Mouse (Mus musculus): ENCODE data around the gene Cyp4a14. TPM values are rescaled to one million over a fixed set of nuclear protein-coding genes. Genes with fewer than 3 reads are reported as not detected.
"Not testable (repeated sequence)": the region's sequence is repeated elsewhere in the genome, so short reads cannot be mapped to it uniquely, and the experiment has no call there.

Cyp4a14 gene
- polyA plus RNA-seq (2015; fragmentation: Nextera tagmentation; extraction: Ambion mirVana), result not detected in 2 replicates

DNA sequence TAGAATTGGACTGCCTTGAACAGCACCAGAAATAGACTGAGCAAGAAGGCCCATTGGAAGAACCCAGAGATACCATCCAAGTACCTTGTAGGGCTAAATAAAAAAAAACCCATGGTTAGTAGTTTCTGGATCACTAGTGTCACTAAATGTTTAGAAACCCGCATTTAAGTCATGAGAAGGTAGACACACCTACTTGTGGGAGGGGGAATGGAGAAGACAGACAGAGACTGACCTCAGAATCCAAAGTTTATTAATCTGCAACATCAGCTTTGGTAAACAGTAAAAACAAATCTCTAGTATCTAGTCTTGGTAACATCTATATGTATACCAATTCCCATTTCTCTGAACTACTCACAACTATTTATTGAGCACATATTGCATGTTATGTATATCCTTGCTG, at the start of gene Cyp4a14:
TSS of gene Cyp4a14 (minus strand) at position 142 of the 400 bp plus-strand sequence.
- Histone ChIP-seq H3K9me3 (replicated peaks; ENCODE audit: control insufficient read depth, low read length, poor library complexity, severe bottlenecking) (no peaks in the 10 kb centered on the region), H3K9ac (ENCODE audit: low read depth, low read length) (no peak within 1 kb of the TSS), H3K27ac (ENCODE audit: low read length) (no peak within 1 kb of the TSS), H3K36me3 (ENCODE audit: control insufficient read depth, insufficient read depth, low read length) (no peaks in the 10 kb centered on the region), H3K27me3 (ENCODE audit: control insufficient read depth, insufficient read depth, low read depth, low read length) (no peaks in the 10 kb centered on the region), H3K4me3 (ENCODE audit: low read depth, low read length) (no peak within 1 kb of the TSS), H3K4me2 (ENCODE audit: low read length) (no peak within 1 kb of the TSS), H3K4me1 (ENCODE audit: control insufficient read depth, insufficient read depth, low read length) (no peaks in the 10 kb centered on the region)
- no peak for ATAC-seq
- 96% methylated on average over 1 of the region's 1 CpGs for WGBS

DNA sequence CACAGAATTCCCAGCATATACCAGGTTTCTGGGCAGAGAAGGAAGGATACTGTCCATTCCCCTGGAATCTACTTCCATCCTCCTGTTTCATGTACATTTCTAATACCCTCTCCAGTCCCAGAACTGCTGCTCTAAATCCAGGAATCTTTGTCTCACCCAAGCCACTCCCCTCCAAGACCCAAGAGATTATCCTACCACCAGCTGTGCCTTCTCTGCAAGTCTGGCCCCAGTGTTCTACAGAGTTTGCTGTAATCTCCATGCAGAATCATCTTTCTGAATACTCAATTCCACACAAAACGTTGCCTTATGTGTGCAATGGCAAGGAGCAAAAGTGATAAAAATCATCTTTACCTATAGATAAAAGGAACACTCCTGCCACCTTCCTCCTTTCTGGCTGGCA, 49.2 kb upstream of the Cyp4a14 start:
- Histone ChIP-seq H3K27ac (ENCODE audit: low read length) (no peak overlapping the region), H3K4me1 (ENCODE audit: control insufficient read depth, insufficient read depth, low read length) (no peaks in the 10 kb centered on the region), H3K4me3 (ENCODE audit: low read depth, low read length) (no peak overlapping the region), H3K9me3 (replicated peaks; ENCODE audit: control insufficient read depth, low read length, poor library complexity, severe bottlenecking) (no peaks in the 10 kb centered on the region), H3K4me2 (ENCODE audit: low read length) (no peak overlapping the region), H3K36me3 (ENCODE audit: control insufficient read depth, insufficient read depth, low read length) (no peaks in the 10 kb centered on the region), H3K27me3 (ENCODE audit: control insufficient read depth, insufficient read depth, low read depth, low read length) (no peaks in the 10 kb centered on the region), H3K9ac (ENCODE audit: low read depth, low read length) (no peak overlapping the region)
- ATAC-seq, result no peak
- WGBS, result 25% methylated on average over 1 of the region's 1 CpGs

DNA sequence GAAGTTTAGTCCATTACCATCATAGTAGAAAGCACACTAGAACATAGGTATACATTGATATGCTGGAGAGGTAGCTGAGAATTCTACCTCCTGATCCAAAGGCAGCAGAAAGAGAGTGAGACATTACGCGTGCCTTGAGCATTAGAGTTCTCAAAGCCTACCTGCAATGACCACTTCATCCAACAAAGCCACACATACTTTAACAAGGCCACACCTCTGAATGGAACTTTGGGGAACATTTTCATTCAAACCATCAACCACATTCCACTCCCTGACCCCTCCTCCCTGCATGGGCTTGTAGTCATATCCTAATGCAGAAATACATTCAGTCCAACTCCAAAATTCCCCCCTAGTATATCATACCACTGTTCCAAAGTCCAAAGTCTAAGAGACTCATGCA, 25.8 kb upstream of the Cyp4a14 start:
- WGBS, result 92% methylated on average over 2 of the region's 2 CpGs
- no peak for ATAC-seq
- no peaks in the 10 kb centered on the region for H3K27me3 ChIP-seq (ENCODE audit: control insufficient read depth, insufficient read depth, low read depth, low read length)

DNA sequence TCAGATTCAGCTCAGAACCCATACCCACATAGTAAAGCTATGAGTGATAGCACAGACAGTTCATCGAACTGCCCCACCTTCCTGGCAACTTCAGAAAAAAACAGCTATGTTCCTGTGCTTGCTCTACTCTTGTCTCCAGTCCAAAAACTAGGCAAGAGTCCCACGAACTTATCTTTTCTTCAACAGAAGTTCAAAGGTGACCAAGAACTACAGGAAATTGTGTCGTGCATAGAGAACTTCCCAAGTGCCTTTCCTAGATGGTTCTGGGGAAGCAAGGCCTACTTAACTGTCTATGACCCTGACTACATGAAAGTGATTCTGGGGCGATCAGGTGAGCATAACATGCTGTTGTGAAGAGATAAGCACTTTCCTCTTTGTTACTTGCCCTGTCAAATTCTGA, 23.5 kb upstream of the Cyp4a14 start:
- H3K27ac ChIP-seq (ENCODE audit: low read length), result no peak overlapping the region
- H3K9ac ChIP-seq (ENCODE audit: low read depth, low read length), result no peak overlapping the region
- H3K4me1 ChIP-seq (ENCODE audit: control insufficient read depth, insufficient read depth, low read length), result no peaks in the 10 kb centered on the region
- no peaks in the 10 kb centered on the region for H3K27me3 ChIP-seq (ENCODE audit: control insufficient read depth, insufficient read depth, low read depth, low read length)
- no peaks in the 10 kb centered on the region for H3K9me3 ChIP-seq (replicated peaks; ENCODE audit: control insufficient read depth, low read length, poor library complexity, severe bottlenecking)
- no peak overlapping the region for H3K4me3 ChIP-seq (ENCODE audit: low read depth, low read length)
- no peak overlapping the region for H3K4me2 ChIP-seq (ENCODE audit: low read length)
- no peak for ATAC-seq
- H3K36me3 ChIP-seq (ENCODE audit: control insufficient read depth, insufficient read depth, low read length), result no peaks in the 10 kb centered on the region
- WGBS, result 80% methylated on average over 4 of the region's 4 CpGs

More for the DNA sequence above, 25.8 kb upstream of the Cyp4a14 start:
- Histone ChIP-seq H3K9ac (ENCODE audit: low read depth, low read length) (no peak overlapping the region), H3K4me3 (ENCODE audit: low read depth, low read length) (no peak overlapping the region), H3K4me1 (ENCODE audit: control insufficient read depth, insufficient read depth, low read length) (no peaks in the 10 kb centered on the region), H3K9me3 (replicated peaks; ENCODE audit: control insufficient read depth, low read length, poor library complexity, severe bottlenecking) (no peaks in the 10 kb centered on the region), H3K4me2 (ENCODE audit: low read length) (no peak overlapping the region), H3K36me3 (ENCODE audit: control insufficient read depth, insufficient read depth, low read length) (no peaks in the 10 kb centered on the region), H3K27ac (ENCODE audit: low read length) (no peak overlapping the region)

DNA sequence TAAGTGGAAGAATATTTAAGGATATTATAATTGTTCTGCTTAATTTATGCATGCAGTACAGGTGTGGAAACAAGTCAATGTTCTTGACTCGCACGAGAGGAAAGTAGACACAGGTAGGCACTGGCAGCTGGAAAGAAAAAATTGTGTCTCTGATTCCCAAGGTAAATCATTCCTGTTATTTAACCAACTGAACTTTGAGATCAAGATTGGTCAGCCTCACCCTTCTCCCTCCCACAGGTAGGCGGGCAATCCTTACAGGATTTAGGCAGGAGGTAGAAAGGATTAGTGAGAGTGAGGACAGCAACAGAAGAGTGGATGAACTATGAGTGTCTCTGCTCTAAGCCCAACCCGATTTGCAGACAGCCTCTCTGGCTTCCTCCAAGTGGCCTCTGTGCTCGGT, 22.1 kb upstream of the Cyp4a14 start, which contains the start of gene Cyp4a10:
TSS of gene Cyp4a10 (plus strand) at position 265 of the 400 bp plus-strand sequence.
- H3K27ac ChIP-seq (ENCODE audit: low read length); H3K9me3 ChIP-seq (replicated peaks; ENCODE audit: control insufficient read depth, low read length, poor library complexity, severe bottlenecking); H3K4me1 ChIP-seq (ENCODE audit: control insufficient read depth, insufficient read depth, low read length); ATAC-seq; H3K27me3 ChIP-seq (ENCODE audit: control insufficient read depth, insufficient read depth, low read depth, low read length); H3K4me2 ChIP-seq (ENCODE audit: low read length); H3K9ac ChIP-seq (ENCODE audit: low read depth, low read length); H3K36me3 ChIP-seq (ENCODE audit: control insufficient read depth, insufficient read depth, low read length); H3K4me3 ChIP-seq (ENCODE audit: low read depth, low read length): not testable (repeated sequence)
- WGBS, result 77% methylated on average over 5 of the region's 5 CpGs

DNA sequence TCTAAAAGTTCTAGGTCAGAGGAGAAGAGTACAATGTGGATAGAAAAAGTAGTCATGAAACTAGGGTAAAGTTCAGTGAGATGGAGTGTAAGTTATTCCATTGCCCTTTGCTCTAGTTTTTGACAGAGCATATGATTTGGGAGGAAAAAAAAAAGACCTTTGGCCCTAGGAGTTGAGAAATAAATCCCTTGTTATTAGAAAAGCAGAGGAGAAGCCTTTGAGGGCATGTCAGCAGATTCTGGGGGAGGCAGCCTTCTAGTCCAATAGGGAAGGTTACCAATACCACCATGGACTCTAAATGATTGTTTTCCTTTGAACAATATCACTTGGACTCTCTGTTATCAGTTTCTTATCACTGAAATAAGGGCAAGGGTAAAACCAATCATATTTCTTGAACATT, 18.0 kb upstream of the Cyp4a14 start:
- not testable (repeated sequence) for H3K27ac ChIP-seq (ENCODE audit: low read length); H3K4me3 ChIP-seq (ENCODE audit: low read depth, low read length); H3K4me2 ChIP-seq (ENCODE audit: low read length); H3K36me3 ChIP-seq (ENCODE audit: control insufficient read depth, insufficient read depth, low read length); H3K27me3 ChIP-seq (ENCODE audit: control insufficient read depth, insufficient read depth, low read depth, low read length); ATAC-seq; H3K4me1 ChIP-seq (ENCODE audit: control insufficient read depth, insufficient read depth, low read length); H3K9me3 ChIP-seq (replicated peaks; ENCODE audit: control insufficient read depth, low read length, poor library complexity, severe bottlenecking); H3K9ac ChIP-seq (ENCODE audit: low read depth, low read length)

DNA sequence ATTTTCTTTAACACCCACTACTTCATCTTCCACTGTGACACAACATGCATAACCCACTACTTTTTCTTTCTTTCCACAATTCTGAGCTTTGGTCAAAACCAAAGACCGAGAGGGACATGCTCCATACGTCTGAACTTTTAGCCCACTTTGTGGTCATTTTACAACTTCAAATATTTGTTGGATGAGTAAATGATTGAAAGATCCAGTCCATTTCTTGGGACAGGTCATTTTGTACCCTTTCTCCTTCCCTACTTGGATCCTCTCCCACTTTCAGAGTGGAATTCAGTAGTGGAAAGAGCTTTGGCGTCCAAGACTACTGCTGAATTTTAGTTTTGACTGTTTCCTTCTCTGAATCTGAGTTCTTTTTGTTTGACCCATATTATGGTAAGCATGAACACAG, 1.5 kb upstream of the Cyp4a14 start:
- no peak overlapping the region for H3K4me3 ChIP-seq (ENCODE audit: low read depth, low read length)
- ATAC-seq, result no peak
- no peaks in the 10 kb centered on the region for H3K9me3 ChIP-seq (replicated peaks; ENCODE audit: control insufficient read depth, low read length, poor library complexity, severe bottlenecking)
- WGBS, result 95% methylated on average over 3 of the region's 3 CpGs
- no peak overlapping the region for H3K4me2 ChIP-seq (ENCODE audit: low read length)
- H3K27ac ChIP-seq (ENCODE audit: low read length), result no peak overlapping the region
- no peaks in the 10 kb centered on the region for H3K27me3 ChIP-seq (ENCODE audit: control insufficient read depth, insufficient read depth, low read depth, low read length)
- no peaks in the 10 kb centered on the region for H3K4me1 ChIP-seq (ENCODE audit: control insufficient read depth, insufficient read depth, low read length)
- no peaks in the 10 kb centered on the region for H3K36me3 ChIP-seq (ENCODE audit: control insufficient read depth, insufficient read depth, low read length)
- no peak overlapping the region for H3K9ac ChIP-seq (ENCODE audit: low read depth, low read length)

DNA sequence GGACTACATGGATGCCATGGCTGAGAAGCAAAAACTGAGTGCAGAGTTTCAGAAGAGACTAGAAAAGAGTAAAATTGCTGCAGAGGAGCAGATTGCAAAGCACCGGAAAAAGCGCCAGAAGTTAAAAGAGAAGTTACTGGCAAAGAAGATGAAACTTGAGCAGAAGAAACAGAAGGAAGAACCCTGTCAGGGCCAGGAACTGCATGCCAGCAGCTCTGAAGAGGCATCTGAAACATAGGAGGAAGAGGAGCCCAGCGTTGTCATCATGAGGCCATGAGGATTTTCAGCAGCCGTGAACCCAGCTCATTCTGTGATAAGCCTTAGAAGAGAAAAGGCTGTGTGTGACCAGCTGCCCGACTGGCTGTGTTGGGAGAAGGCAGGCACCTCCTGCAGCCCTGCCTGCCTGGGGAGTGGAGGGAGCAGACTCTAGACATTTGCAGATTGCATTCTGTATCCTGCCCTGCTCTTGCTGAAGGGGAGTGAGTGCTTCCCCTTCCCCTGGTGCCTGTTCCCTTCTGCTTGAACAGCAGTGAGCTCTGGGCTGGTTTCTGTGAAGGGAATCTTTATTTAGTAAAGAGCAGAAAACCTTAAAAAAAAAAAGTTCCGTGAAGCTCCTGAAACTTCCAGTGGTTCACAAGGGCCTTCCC, 14.8 kb downstream of the Cyp4a14 start:
- H3K9me3 ChIP-seq (replicated peaks; ENCODE audit: control insufficient read depth, low read length, poor library complexity, severe bottlenecking), result no peaks in the 10 kb centered on the region
- H3K4me3 ChIP-seq (ENCODE audit: low read depth, low read length), result no peak overlapping the region
- H3K4me2 ChIP-seq (ENCODE audit: low read length), result no peak overlapping the region
- 76% methylated on average over 6 of the region's 6 CpGs for WGBS
- ATAC-seq, result no peak
- H3K27ac ChIP-seq (ENCODE audit: low read length), result no peak overlapping the region
- H3K9ac ChIP-seq (ENCODE audit: low read depth, low read length), result no peak overlapping the region
- no peaks in the 10 kb centered on the region for H3K4me1 ChIP-seq (ENCODE audit: control insufficient read depth, insufficient read depth, low read length)
- H3K36me3 ChIP-seq (ENCODE audit: control insufficient read depth, insufficient read depth, low read length), result no peaks in the 10 kb centered on the region
- H3K27me3 ChIP-seq (ENCODE audit: control insufficient read depth, insufficient read depth, low read depth, low read length), result no peaks in the 10 kb centered on the region

DNA sequence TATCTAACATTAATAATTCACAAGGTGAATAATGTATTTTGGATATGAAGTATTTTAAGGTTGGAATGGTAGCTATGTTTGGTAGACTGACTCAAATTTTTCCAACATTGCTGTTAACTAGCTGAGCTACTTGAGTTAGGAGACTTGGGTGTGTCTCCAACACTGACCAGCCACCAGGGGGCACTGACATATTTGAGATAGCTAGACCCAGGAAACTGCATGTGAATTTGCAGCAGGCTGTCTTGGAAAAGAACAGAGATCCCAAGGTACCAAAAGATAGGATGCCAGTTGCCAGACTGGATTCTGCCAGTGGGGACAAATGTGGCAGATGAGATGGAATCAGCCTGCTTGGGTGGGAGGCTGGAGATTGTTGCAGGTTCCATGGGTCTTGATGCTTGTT, 19.9 kb downstream of the Cyp4a14 start:
- H3K4me2 ChIP-seq (ENCODE audit: low read length); H3K27ac ChIP-seq (ENCODE audit: low read length); H3K27me3 ChIP-seq (ENCODE audit: control insufficient read depth, insufficient read depth, low read depth, low read length); H3K4me3 ChIP-seq (ENCODE audit: low read depth, low read length); H3K4me1 ChIP-seq (ENCODE audit: control insufficient read depth, insufficient read depth, low read length); H3K9ac ChIP-seq (ENCODE audit: low read depth, low read length); ATAC-seq; H3K36me3 ChIP-seq (ENCODE audit: control insufficient read depth, insufficient read depth, low read length); H3K9me3 ChIP-seq (replicated peaks; ENCODE audit: control insufficient read depth, low read length, poor library complexity, severe bottlenecking): not testable (repeated sequence)
